Mouse (Mus musculus) urinary bladder, adult 2 months (tissue): ENCODE data around the gene Disp2. TPM values are rescaled to one million over a fixed set of nuclear protein-coding genes. Genes with fewer than 3 reads are reported as not detected.

Experiments used
- DNase-seq: peaks from one replicate; pipeline ENCODE4 v3.0.0; 2022; ENCODE audit warnings: low spot score
- polyA plus RNA-seq: library from polyadenylated mRNA; depleted of rRNA; stranded (reverse); fragments of >200 nt; gene quantifications from 2 replicates; pipeline ENCODE4 v1.2.3, GENCODE M21; 2012; rRNA removed

The Disp2 gene
- polyA plus RNA-seq, 1 experiment = 0.78 TPM

DNA sequence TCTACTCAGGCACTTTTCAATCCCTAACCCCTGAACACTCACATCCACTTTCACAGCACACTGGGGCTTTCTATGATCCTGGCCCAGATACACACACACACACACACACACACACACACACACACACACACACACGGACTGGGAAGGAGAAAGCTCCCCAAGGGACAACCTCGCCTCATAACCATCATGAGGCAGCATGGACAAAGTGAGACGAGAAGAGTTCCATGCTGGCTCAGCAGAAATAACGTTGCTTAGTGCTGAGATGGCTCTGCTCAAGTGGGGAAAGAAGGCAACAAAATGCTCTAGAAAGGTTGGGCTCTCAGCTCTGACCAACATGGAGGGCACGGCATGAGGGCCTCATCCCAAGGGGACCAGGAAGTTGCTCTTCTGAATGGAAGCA lies 61.7 kb downstream of the Disp2 start:
- DNase-seq = no peak

DNA sequence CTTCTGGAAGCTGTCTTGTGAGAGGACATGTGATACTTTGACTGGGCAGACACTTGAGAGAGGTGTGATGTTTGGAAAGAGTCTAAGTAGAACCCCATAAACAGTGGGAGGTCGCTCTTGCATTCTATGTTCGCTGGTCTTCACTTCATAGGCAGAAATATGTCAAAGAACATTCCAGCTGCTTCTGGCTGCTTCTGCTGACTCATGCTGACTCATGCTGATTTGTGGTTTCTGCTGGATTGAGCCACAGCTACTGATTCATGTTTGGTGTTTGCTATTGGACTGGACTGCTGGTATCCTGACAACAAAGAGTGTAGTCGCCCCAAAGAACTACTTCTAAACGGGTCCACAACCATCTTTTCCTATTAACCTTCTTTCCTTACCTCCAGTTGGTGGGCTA lies 62.3 kb downstream of the Disp2 start:
- DNase-seq = no peak

DNA sequence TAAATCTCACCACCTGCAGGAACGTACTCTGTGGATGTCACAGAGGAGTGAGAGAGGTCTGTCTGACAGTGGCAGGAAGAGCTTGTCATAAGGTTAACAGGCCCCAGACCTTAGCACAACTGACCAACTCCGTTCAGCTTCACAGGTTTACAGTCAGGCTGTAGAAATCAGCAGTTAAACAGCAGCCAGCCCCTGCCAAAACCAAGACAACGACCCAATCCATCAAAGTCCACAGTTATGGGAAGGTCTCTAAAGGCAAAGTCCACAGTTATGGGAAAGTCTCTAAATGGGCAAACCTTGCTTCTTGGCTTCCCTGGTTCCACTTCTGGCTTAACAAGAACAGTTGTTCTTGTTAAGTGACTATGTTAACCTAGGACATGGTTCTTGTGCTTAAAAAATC lies 64.9 kb downstream of the Disp2 start:
- DNase-seq = no peak

DNA sequence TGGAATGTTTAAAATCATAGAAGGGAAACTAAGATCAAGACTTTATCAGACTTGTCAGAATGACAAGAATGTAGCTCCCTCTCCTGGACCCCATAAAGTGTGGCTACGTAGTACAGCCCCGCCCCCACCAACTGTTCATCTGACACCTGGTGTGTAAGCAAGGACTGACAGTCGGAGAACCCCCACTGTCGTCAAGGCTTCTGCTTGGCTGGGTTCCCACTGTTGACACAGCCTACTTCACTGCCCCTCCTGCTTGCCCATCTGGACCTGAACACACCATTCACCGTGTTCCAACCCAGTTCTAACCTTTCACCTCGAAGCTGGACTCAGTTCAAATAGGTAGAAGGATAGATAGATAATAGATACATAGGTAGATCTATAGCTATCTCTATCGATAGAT lies 66.7 kb downstream of the Disp2 start:
- DNase-seq = no peak

DNA sequence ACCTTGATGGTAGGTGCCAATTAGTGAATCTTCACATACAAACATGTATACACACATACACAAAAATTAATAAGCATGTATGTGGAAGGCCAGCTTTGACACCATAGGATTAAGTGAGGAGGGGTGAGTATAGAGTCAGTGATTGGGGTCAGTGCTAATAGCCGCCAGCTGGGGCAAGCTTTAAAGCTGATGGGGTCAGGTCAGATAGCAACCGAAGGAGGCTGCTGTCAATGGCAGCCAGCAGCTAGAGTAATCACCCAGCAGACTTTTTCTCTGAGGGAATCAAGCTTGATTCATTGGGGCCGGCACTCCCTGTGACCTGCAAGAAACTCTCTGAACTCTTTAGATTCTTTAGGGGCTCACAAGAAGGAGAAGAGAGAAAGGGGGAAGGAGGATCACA lies 72.2 kb downstream of the Disp2 start:
- no peak for DNase-seq

Other genes with a start within 250 kb of the Disp2 start
- gene Bmf, start 230.0 kb upstream of the Disp2 start, polyA plus RNA-seq = 11.7 and 14.1 TPM in 2 replicates
- gene Bub1b, start 181.5 kb upstream of the Disp2 start, polyA plus RNA-seq = 2.4 and 2.8 TPM in 2 replicates
- 12.3 and 12.7 TPM in 2 replicates for gene Pak6, start 116.4 kb upstream of the Disp2 start, polyA plus RNA-seq
- 0.69 and 0.93 TPM in 2 replicates for gene Ankrd63, start 75.8 kb upstream of the Disp2 start, polyA plus RNA-seq
- gene Plcb2, start 51.3 kb upstream of the Disp2 start, polyA plus RNA-seq = 2.6 and 3.0 TPM in 2 replicates
- gene Inafm2, start 34.0 kb upstream of the Disp2 start, polyA plus RNA-seq = 35.9 and 38.5 TPM in 2 replicates
- 19.3 and 23.1 TPM in 2 replicates for gene Ccdc9b, start 17.1 kb upstream of the Disp2 start, polyA plus RNA-seq
- gene Phgr1, start 7.0 kb upstream of the Disp2 start, polyA plus RNA-seq = 0.16 TPM in 1 of 2 replicates, not detected in the other
- 5.0 and 5.5 TPM in 2 replicates for gene Knstrn, start 34.3 kb downstream of the Disp2 start, polyA plus RNA-seq
- gene Ivd, start 82.2 kb downstream of the Disp2 start, polyA plus RNA-seq = 87.1 and 91.2 TPM in 2 replicates
- gene Bahd1, start 120.7 kb downstream of the Disp2 start, polyA plus RNA-seq = 10.2 and 12.4 TPM in 2 replicates
- gene Chst14, start 146.8 kb downstream of the Disp2 start, polyA plus RNA-seq = 19.9 and 20.7 TPM in 2 replicates
- 18.8 and 19.3 TPM in 2 replicates for gene Ccdc32, start 249.7 kb downstream of the Disp2 start, polyA plus RNA-seq